Mouse (Mus musculus) limb, embryonic 10.5 days (tissue): ENCODE results near the gene Gm20517. TPM values are rescaled to one million over a fixed set of nuclear protein-coding genes. Genes with fewer than 3 reads are reported as not detected.

Source experiments
- DNase-seq: peaks from one replicate; pipeline ENCODE4 v3.0.0-alpha.2; 2017; ENCODE audit warnings: low spot score
- H3K27ac ChIP-seq: fragments of 300-500 bp; sonication (generic); 2 replicates; pipeline ENCODE4 v1.5.1; 2016; ENCODE audit warnings: mild to moderate bottlenecking
- H3K27me3 ChIP-seq: fragments of 300-500 bp; sonication (generic); 2 replicates; pipeline ENCODE4 v1.6.1; 2016; ENCODE audit warnings: low read depth, mild to moderate bottlenecking; ENCODE audit not compliant: poor library complexity, severe bottlenecking
- H3K36me3 ChIP-seq: fragments of 300-500 bp; sonication (generic); 2 replicates; pipeline ENCODE4 v1.6.1; 2016; ENCODE audit warnings: mild to moderate bottlenecking, moderate library complexity
- H3K4me1 ChIP-seq: fragments of 300-500 bp; sonication (generic); 2 replicates; pipeline ENCODE4 v1.6.1; 2016
- H3K4me3 ChIP-seq: fragments of 300-500 bp; sonication (generic); 2 replicates; pipeline ENCODE4 v1.5.1; 2016; ENCODE audit warnings: mild to moderate bottlenecking, moderate library complexity
- H3K9me3 ChIP-seq: fragments of 300-500 bp; sonication (generic); replicated peaks from 2 replicates; pipeline ENCODE4 v1.6.1; 2016; ENCODE audit warnings: mild to moderate bottlenecking
- WGBS: fragments of 180-500 bp; shearing (Covaris S2); methylation state at CpG from one replicate; pipeline ENCODE4 v1.1.7; 2016; 5-methylcytosine and 5-hydroxymethylcytosine counted together
- polyA plus RNA-seq: library from polyadenylated mRNA; unstranded; fragments of >200 nt; fragmentation: Nextera tagmentation; extraction: Ambion mirVana; gene quantifications from 2 replicates; pipeline ENCODE4 v1.2.1, GENCODE M21; 2016

Gene Gm20517
- polyA plus RNA-seq, 1 experiment from 2014 or later: 0.81 TPM

DNA sequence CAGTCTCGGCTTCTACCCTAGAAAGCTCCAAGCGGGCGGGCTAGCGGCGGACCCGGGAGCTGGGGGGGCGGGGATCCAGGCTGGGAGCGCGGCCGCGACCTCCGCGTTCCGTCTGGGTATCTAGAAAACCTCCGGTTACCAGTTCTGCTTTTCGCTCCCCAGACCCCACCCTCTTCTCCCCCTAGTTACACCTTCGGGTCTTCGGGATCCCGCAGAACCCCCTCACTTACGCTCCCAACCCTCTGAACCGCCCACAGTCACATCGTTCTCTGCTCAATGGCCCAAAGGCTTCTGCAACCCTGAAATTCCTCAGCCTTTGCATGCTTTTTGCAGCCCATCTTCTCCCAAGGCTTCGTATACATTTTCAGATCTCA is 83.9 kb downstream of the Gm20517 start:
- no peaks in the 10 kb centered on the region for H3K9me3 ChIP-seq
- DNase-seq: no peak
- H3K27ac ChIP-seq: peak overlapping the region; percentile 90
- H3K36me3 ChIP-seq: peaks cover 20% of the 10 kb centered on the region
- under 1% methylated on average over 23 of the region's 23 CpGs for WGBS
- H3K27me3 ChIP-seq: peaks cover 40% of the 10 kb centered on the region
- H3K4me1 ChIP-seq: peaks cover 20% of the 10 kb centered on the region
- H3K4me3 ChIP-seq: peak overlapping the region; percentile 85

DNA sequence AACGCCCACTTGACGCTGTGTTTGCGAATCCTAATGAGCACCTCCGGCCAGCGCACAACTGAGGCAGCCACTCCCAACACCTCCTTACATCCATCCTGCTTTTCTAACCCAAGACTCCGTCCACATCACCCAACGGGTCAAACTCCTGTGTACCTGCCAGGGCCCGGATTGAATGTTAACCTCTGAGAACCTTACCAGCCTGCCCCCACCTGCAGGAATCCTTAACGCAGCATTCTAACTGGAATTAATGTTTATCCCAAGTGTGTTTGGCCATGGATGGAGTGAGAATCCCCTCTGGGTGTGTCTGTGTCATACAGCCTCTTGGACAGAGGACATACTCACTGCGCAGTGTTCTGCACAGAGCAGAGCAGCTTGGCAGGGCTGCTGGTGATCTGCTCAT is 86.8 kb downstream of the Gm20517 start:
- no peaks in the 10 kb centered on the region for H3K9me3 ChIP-seq
- peaks cover 32% of the 10 kb centered on the region for H3K4me1 ChIP-seq
- peaks cover 40% of the 10 kb centered on the region for H3K36me3 ChIP-seq
- no peak overlapping the region for H3K4me3 ChIP-seq
- H3K27me3 ChIP-seq: peaks cover 38% of the 10 kb centered on the region
- WGBS: 91% methylated on average over 10 of the region's 10 CpGs
- DNase-seq: no peak
- no peak overlapping the region for H3K27ac ChIP-seq

DNA sequence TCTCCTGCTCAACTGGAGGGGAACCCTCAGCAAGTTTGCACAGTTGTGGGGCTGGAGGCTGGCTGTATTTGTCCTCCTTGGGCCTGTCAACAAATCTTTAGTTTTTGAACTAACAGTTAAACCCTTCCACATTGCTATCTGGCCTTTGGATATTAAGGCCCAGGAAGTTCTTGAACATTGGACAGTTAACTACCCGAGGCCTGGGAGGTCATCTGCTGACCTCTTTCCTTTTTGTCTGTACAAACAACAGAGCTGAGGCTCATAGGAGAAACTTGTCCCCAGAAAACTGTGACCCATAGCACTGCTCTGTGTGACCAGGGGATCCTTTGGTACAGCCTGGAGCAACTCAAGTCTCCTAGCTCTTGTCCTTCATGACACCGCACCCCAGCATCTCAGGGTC is 87.7 kb downstream of the Gm20517 start:
- Histone ChIP-seq H3K27me3 (peaks cover 38% of the 10 kb centered on the region), H3K36me3 (peaks cover 47% of the 10 kb centered on the region), H3K4me1 (peaks cover 32% of the 10 kb centered on the region), H3K9me3 (no peaks in the 10 kb centered on the region), H3K27ac (no peak overlapping the region), H3K4me3 (no peak overlapping the region)
- WGBS: 83% methylated on average over 2 of the region's 2 CpGs
- no peak for DNase-seq

DNA sequence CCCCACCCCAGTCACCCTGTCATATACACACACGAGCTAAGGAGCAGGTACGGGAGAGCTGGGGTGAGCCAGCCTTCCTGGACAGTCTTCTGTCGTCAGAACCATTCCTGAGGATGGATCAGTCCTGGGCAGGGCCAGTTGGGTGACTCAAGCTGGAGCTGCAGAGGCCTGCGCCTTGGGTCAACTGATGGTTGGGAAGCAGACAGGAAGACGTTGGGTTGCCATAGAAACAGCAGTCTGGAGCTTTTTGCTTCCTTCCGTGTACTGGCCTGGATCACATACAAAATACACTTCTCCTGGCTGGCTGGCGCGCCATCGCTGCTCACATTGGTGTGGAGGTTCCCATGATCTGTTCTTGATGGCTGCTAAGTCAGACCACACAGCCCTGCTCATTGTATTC is 90.4 kb downstream of the Gm20517 start:
- Histone ChIP-seq H3K27me3 (peaks cover 54% of the 10 kb centered on the region), H3K27ac (no peak overlapping the region), H3K4me1 (peaks cover 25% of the 10 kb centered on the region), H3K4me3 (no peak overlapping the region), H3K9me3 (no peaks in the 10 kb centered on the region), H3K36me3 (peaks cover 49% of the 10 kb centered on the region)
- 87% methylated on average over 9 of the region's 9 CpGs for WGBS
- no peak for DNase-seq

DNA sequence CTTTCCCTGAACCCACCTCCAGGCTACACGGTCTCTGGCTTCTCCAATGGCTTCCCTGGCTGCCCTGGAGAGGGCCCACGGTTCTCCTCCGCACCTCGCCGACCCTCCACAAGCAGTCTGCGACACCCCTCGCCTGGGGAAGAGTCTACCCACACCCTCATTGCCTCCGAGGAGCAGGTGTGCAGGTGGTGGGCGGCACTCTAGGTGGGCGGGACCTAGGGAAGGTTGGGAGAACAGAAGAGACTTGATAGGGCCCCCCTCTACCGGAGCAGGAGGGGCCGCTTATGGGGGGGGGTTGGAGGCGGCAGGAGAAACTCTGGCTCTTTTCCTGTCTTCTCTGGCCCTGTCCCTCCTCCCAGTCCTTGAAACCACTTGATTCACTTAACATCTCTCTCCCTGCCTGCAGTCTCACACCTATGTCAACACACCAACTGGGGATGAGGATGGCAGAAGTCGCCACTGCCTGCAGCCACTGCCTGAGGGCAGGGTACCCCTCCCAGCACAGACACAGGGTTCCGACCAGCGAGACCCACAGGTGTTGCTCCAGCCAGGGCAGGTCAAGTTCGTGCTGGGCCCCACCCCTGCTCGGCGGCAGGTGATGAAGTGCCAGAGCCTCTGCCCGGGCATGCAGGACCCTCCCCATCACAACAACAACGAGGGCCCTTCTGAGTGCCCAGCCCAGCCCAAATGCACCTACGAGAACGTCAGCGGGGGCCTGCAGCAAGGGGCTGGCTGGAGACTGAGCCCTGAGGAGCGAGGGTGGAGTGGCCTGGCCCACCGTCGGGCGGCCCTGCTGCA is 91.4 kb downstream of the Gm20517 start:
- no peak for DNase-seq
- WGBS: 22% methylated on average over 28 of the region's 28 CpGs
- Histone ChIP-seq H3K4me1 (peaks cover 28% of the 10 kb centered on the region), H3K27me3 (peaks cover 54% of the 10 kb centered on the region), H3K36me3 (peaks cover 49% of the 10 kb centered on the region), H3K9me3 (no peaks in the 10 kb centered on the region), H3K4me3 (peak overlapping the region; percentile 18; the same call in 1 of the 2 replicates), H3K27ac (0 out of 2 replicates have a peak overlapping the region, but pooled peaks have one; percentile 16)

DNA sequence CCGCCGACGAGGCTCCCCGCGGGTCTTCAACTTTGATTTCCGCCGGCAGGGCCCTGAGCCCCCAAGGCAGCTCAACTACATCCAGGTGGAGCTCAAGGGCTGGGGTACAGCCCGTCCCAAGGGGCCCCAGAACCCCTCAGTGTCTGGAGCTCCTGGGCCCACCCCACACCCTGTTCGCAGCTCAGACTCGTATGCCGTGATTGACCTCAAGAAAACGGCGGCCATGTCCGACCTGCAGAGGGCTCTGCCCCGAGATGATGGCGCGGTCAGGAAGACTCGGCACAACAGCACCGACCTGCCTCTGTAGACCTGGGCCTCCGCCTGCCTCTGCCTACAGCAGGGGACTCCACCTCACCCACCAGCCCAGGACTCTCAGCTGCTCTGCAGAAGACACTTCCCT is 92.2 kb downstream of the Gm20517 start:
- peaks cover 45% of the 10 kb centered on the region for H3K36me3 ChIP-seq
- H3K9me3 ChIP-seq: no peaks in the 10 kb centered on the region
- H3K4me3 ChIP-seq: peak overlapping the region; percentile 20; the same call in 1 of the 2 replicates
- peak; percentile 46 for DNase-seq
- 0 out of 2 replicates have a peak overlapping the region, but pooled peaks have one; percentile 16 for H3K27ac ChIP-seq
- 16% methylated on average over 20 of the region's 20 CpGs for WGBS
- H3K27me3 ChIP-seq: peaks cover 50% of the 10 kb centered on the region
- peaks cover 28% of the 10 kb centered on the region for H3K4me1 ChIP-seq

DNA sequence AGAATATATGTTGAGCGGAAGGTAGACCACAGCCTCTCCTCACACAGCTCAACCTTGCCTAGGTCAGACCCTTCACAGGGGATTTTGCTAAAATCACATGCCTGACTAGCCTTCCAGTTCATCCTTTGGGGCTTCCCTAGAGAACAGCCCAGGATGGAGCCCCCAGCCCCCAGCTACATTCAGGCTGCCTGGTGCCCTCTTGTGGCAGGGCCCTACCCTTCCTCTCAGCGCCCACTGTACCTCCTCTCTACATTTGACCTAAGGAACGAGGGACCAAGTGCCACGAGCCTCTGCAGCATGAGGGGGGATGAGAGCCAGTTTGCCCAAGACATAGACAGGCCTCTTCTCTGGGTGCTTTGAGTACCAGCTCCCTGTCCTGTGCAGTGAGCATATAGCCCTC is 93.3 kb downstream of the Gm20517 start:
- peaks cover 35% of the 10 kb centered on the region for H3K36me3 ChIP-seq
- WGBS: 84% methylated on average over 4 of the region's 4 CpGs
- DNase-seq: no peak
- no peak overlapping the region for H3K27ac ChIP-seq
- H3K9me3 ChIP-seq: no peaks in the 10 kb centered on the region
- peaks cover 28% of the 10 kb centered on the region for H3K4me1 ChIP-seq
- H3K27me3 ChIP-seq: peaks cover 50% of the 10 kb centered on the region
- no peak overlapping the region for H3K4me3 ChIP-seq

DNA sequence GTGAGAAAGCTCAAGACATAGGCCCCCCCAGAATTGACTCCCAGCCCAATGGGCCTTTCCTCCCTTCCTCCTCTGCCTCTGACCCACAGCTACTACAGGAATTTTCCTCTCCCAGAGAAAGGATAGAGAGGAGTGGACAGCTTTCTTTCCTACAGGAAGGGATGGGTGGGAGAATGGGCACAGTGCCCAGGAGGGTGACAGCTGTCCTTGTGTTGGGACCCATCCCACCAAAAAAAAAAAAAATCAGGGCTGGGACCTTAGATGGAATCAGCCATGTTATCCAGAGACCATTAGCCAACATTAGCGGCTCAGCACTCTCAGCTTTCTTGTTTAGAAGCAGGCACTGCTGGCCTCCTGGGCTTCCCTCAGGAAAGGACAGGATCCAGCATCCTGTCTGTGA is 94.8 kb downstream of the Gm20517 start:
- DNase-seq: no peak
- no peak overlapping the region for H3K27ac ChIP-seq
- 80% methylated on average over 1 of the region's 1 CpGs for WGBS
- H3K36me3 ChIP-seq: peaks cover 28% of the 10 kb centered on the region
- H3K4me3 ChIP-seq: no peak overlapping the region
- H3K9me3 ChIP-seq: no peaks in the 10 kb centered on the region
- peaks cover 28% of the 10 kb centered on the region for H3K4me1 ChIP-seq
- peaks cover 44% of the 10 kb centered on the region for H3K27me3 ChIP-seq

DNA sequence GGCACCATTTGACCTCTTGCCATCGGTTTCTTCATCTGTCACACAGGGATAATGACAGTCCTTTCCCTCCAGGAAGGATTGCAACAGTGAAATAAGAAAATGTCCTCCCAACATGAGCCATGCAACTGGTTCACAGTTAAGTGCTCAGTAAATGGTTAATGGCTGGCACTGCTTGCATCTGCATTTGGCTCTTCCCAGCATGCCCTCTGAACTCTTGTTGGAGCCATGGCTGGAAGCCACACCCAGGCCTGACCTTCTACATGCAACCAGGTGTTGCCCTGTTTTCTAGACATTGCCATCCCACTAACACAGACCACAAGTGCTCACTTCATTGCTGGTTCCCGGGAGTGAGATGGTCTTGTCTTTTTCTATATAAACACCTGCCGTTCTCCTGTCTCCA is 96.6 kb downstream of the Gm20517 start:
- no peak for DNase-seq
- Histone ChIP-seq H3K4me1 (peaks cover 18% of the 10 kb centered on the region), H3K4me3 (no peak overlapping the region)

DNA sequence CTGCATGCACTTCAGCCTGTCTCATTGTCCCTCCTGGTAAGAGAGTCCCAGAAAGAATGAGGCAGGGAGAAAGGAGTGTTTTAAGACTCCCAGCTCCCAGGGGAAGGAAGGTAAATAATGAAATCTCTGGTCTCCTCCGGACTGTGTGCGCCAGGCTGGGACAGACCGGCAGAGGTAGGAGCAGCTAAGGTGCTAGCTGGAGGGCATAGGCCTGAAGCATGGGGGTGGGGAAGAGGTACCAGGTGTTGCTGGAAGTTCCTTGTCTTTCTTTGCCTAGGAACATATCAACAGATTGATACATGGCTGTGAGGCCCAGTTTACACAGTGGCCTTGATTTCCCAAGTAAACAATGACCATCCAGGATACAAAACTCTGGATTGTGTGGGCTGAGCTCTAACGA is 97.6 kb downstream of the Gm20517 start:
- no peak overlapping the region for H3K27ac ChIP-seq
- peaks cover 17% of the 10 kb centered on the region for H3K27me3 ChIP-seq
- peaks cover 2% of the 10 kb centered on the region; the same call in 1 of the 2 replicates for H3K36me3 ChIP-seq
- no peak for DNase-seq
- H3K9me3 ChIP-seq: no peaks in the 10 kb centered on the region
- no peak overlapping the region for H3K4me3 ChIP-seq
- peaks cover 10% of the 10 kb centered on the region; the same call in 1 of the 2 replicates for H3K4me1 ChIP-seq
- WGBS: 83% methylated on average over 4 of the region's 4 CpGs

More for the DNA sequence above, 96.6 kb downstream of the Gm20517 start:
- 76% methylated on average over 3 of the region's 3 CpGs for WGBS
- no peak overlapping the region for H3K27ac ChIP-seq
- peaks cover 27% of the 10 kb centered on the region for H3K27me3 ChIP-seq
- H3K36me3 ChIP-seq: peaks cover 11% of the 10 kb centered on the region
- no peaks in the 10 kb centered on the region for H3K9me3 ChIP-seq

DNA sequence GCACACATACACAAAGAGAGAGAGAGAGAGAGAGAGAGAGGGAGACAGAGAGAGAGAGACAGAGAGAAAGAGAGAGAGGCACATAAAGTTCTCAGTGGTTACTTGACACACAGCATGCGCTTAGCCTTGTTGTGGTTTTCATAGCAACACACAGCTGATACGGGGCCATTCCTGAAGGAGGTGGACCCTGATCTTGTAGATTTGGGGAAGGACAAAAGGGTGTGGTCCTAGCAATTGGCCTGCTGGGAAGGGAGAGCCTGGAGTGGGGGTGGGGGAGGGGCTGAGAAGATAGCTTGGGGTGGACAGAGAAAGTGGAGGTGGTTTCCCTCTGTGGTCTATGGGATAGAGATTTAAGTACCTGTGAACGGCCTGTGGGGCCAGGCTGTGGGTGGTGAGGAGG is 98.6 kb downstream of the Gm20517 start:
- Histone ChIP-seq H3K4me3 (no peak overlapping the region), H3K27ac (no peak overlapping the region), H3K9me3 (no peaks in the 10 kb centered on the region), H3K27me3 (peaks cover 7% of the 10 kb centered on the region), H3K4me1 (peaks cover 10% of the 10 kb centered on the region; the same call in 1 of the 2 replicates), H3K36me3 (peaks cover 2% of the 10 kb centered on the region; the same call in 1 of the 2 replicates)
- no peak for DNase-seq
- WGBS: 62% methylated on average over 3 of the region's 3 CpGs

DNA sequence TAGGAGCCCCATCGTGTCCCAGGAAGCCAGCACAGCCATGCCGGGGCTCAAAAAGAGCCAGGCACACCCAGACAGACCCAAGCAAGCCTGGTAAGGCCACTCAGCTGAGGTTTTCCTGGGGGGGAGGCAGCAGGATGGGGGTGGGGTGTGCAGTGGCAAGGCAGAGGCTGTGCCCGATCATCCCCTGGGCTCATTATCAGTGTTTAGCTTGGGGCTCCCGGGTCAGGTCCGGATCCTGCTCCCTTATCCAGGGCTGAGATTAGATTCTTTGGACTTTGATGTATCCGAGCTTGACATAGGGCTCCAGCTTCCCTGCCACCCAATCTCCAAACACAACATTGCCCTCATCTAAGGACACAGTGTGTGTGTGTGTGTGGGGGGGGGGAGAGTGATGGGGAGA is 100.5 kb downstream of the Gm20517 start:
- no peak for DNase-seq
- no peaks in the 10 kb centered on the region for H3K9me3 ChIP-seq
- H3K27me3 ChIP-seq: no peaks in the 10 kb centered on the region
- no peaks in the 10 kb centered on the region for H3K36me3 ChIP-seq
- WGBS: 76% methylated on average over 6 of the region's 6 CpGs
- H3K27ac ChIP-seq: no peak overlapping the region
- H3K4me1 ChIP-seq: peaks cover 2% of the 10 kb centered on the region; the same call in 1 of the 2 replicates
- H3K4me3 ChIP-seq: no peak overlapping the region

DNA sequence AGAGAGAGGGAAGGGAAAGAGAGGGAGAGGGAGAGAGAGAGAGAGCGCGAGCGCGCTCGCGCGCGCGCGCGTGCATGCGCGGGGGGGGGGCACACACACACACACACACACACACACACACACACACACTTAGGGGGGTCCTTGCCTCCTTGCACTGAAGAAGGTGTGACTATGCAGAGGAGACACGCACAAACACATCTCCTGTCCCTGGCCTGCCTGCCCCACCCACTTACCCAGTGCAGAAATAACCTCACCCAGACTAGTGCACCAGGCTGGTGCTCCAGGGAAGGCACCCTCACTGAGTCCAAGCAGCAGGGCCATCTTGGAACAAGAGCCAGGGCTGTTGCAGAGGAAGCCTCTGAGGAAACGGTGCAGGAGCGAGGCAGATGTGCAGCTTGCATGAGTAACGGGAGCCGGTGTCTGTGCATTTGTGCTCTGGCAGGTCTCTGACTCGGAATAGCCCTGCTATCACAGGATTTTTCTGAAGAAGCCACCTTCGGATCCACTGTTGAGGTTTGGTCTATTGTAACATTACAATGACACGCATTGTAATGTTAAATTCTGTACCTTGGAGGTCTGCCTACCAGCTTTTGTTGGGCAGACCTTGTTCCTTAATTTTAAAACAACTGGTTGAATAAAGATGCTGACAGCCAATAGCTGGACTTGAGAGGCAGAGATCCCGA is 101.6 kb downstream of the Gm20517 start:
- Histone ChIP-seq H3K4me1 (no peaks in the 10 kb centered on the region), H3K4me3 (no peak overlapping the region), H3K9me3 (no peaks in the 10 kb centered on the region), H3K36me3 (no peaks in the 10 kb centered on the region), H3K27me3 (no peaks in the 10 kb centered on the region), H3K27ac (no peak overlapping the region)
- 60% methylated on average over 22 of the region's 22 CpGs for WGBS
- DNase-seq: no peak
